Mouse (Mus musculus) midbrain, embryonic 16.5 days (tissue): ENCODE results near the gene Trpc3. TPM values are rescaled to one million over a fixed set of nuclear protein-coding genes. Genes with fewer than 3 reads are reported as not detected.
"Not testable (repeated sequence)": the region's sequence is repeated elsewhere in the genome, so short reads cannot be mapped to it uniquely, and the experiment has no call there.

ENCODE experiments used
- ATAC-seq: fragments of 200-750 bp; cut with Nextera tagmentation; 2 replicates; pipeline ENCODE4 v1.8.0; 2017; ENCODE audit warnings: moderate TSS enrichment
- H3K27ac ChIP-seq: fragments of 300-500 bp; sonication (generic); 2 replicates; pipeline ENCODE4 v1.5.1; 2014; ENCODE audit warnings: mild to moderate bottlenecking, low read length, mixed read lengths
- H3K27me3 ChIP-seq: fragments of 300-500 bp; sonication (generic); 2 replicates; pipeline ENCODE4 v1.6.1; 2014; ENCODE audit warnings: low read depth, low read length, mixed read lengths; ENCODE audit not compliant: control insufficient read depth, insufficient read depth
- H3K36me3 ChIP-seq: fragments of 300-500 bp; sonication (generic); 2 replicates; pipeline ENCODE4 v1.6.1; 2014; ENCODE audit warnings: mild to moderate bottlenecking, low read length, moderate library complexity, mixed read lengths; ENCODE audit not compliant: control insufficient read depth, insufficient read depth
- H3K4me1 ChIP-seq: fragments of 300-500 bp; sonication (generic); 2 replicates; pipeline ENCODE4 v1.6.1; 2014; ENCODE audit warnings: mild to moderate bottlenecking, low read length, mixed read lengths; ENCODE audit not compliant: control insufficient read depth, insufficient read depth
- H3K4me2 ChIP-seq: fragments of 300-500 bp; sonication (generic); 2 replicates; pipeline ENCODE4 v1.6.1; 2014; ENCODE audit warnings: mild to moderate bottlenecking, low read length, mixed read lengths
- H3K4me3 ChIP-seq: fragments of 300-500 bp; sonication (generic); 2 replicates; pipeline ENCODE4 v1.5.1; 2014; ENCODE audit warnings: low read depth, mild to moderate bottlenecking, low read length, moderate library complexity, mixed read lengths
- H3K9ac ChIP-seq: fragments of 300-500 bp; sonication (generic); 2 replicates; pipeline ENCODE4 v1.6.1; 2014; ENCODE audit warnings: low read depth, low read length, mixed read lengths
- H3K9me3 ChIP-seq: fragments of 300-500 bp; sonication (generic); replicated peaks from 2 replicates; pipeline ENCODE4 v1.6.1; 2014; ENCODE audit warnings: mild to moderate bottlenecking, low read length, mixed read lengths; ENCODE audit not compliant: control insufficient read depth, poor library complexity, severe bottlenecking
- WGBS: fragments of 180-500 bp; shearing (Covaris S2); extraction: QIAGEN DNeasy Blood & Tissue Kit; methylation state at CpG from one replicate; pipeline ENCODE4 v1.1.7; 2014; 5-methylcytosine and 5-hydroxymethylcytosine counted together
- polyA plus RNA-seq: library from polyadenylated mRNA; unstranded; fragments of >200 nt; fragmentation: Nextera tagmentation; extraction: Ambion mirVana; gene quantifications from 2 replicates; pipeline ENCODE4 v1.2.1, GENCODE M21; 2015

Trpc3 gene
- polyA plus RNA-seq, 1 experiment from 2014 or later = 8.7 TPM

DNA sequence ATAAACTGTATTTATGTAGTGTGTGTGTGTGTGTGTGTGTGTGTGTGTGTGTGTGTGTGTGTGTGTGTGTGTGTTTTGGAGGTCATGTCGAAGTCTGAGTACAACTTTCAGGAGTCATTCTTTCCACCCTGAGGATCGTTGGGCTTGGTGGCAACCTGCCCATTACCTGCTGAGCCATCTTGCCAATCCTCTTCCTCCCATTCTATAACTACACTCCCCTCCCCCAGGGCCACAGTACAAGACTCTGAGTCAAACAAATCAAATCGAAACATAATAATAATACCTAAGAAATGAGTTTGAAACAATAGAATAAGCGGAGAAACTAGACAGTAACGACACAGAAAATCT, 76.1 kb downstream of the Trpc3 start:
- peaks cover 7% of the 10 kb centered on the region for H3K4me1 ChIP-seq
- 71% methylated on average over 5 of the region's 5 CpGs for WGBS

GRCm38 (mm10) chr3:36613202-36613907, 76.6 kb downstream of the Trpc3 start, which contains the start of gene Bbs7:
Gene Bbs7, minus strand, starts transcription at chr3:36613477.
- 0 out of 2 replicates have a peak, but pooled peaks cover 4% of the 10 kb centered on the region for H3K36me3 ChIP-seq
- peak within 1 kb of the TSS; percentile 72 for H3K4me2 ChIP-seq
- 3% methylated on average over 37 of the region's 38 CpGs for WGBS
- H3K27me3 ChIP-seq = no peaks in the 10 kb centered on the region
- no peaks in the 10 kb centered on the region for H3K9me3 ChIP-seq
- ATAC-seq = peak; percentile 100
- peak within 1 kb of the TSS; percentile 67 for H3K4me3 ChIP-seq
- peak within 1 kb of the TSS; percentile 85 for H3K27ac ChIP-seq
- H3K9ac ChIP-seq = peak within 1 kb of the TSS; percentile 85
- H3K4me1 ChIP-seq = peaks cover 7% of the 10 kb centered on the region

More for the DNA sequence above, 76.1 kb downstream of the Trpc3 start:
- Histone ChIP-seq H3K9me3 (no peaks in the 10 kb centered on the region), H3K36me3 (0 out of 2 replicates have a peak, but pooled peaks cover 4% of the 10 kb centered on the region), H3K27me3 (no peaks in the 10 kb centered on the region), H3K4me3 (peak overlapping the region; percentile 67; the same call in 1 of the 2 replicates), H3K9ac (no peak overlapping the region; the same call in 1 of the 2 replicates), H3K27ac (peak overlapping the region; percentile 85), H3K4me2 (peak overlapping the region; percentile 72)
- no peak for ATAC-seq

GRCm38 (mm10) chr3:36612687-36613086, 77.3 kb downstream of the Trpc3 start:
- H3K9me3 ChIP-seq = no peaks in the 10 kb centered on the region
- H3K4me3 ChIP-seq = peak overlapping the region; percentile 67
- H3K4me1 ChIP-seq = peaks cover 7% of the 10 kb centered on the region
- peak overlapping the region; percentile 85 for H3K27ac ChIP-seq
- 1% methylated on average over 6 of the region's 6 CpGs for WGBS
- ATAC-seq = peak; percentile 65
- no peaks in the 10 kb centered on the region for H3K27me3 ChIP-seq
- H3K36me3 ChIP-seq = 0 out of 2 replicates have a peak, but pooled peaks cover 4% of the 10 kb centered on the region
- peak overlapping the region; percentile 72 for H3K4me2 ChIP-seq
- peak overlapping the region; percentile 85 for H3K9ac ChIP-seq

DNA sequence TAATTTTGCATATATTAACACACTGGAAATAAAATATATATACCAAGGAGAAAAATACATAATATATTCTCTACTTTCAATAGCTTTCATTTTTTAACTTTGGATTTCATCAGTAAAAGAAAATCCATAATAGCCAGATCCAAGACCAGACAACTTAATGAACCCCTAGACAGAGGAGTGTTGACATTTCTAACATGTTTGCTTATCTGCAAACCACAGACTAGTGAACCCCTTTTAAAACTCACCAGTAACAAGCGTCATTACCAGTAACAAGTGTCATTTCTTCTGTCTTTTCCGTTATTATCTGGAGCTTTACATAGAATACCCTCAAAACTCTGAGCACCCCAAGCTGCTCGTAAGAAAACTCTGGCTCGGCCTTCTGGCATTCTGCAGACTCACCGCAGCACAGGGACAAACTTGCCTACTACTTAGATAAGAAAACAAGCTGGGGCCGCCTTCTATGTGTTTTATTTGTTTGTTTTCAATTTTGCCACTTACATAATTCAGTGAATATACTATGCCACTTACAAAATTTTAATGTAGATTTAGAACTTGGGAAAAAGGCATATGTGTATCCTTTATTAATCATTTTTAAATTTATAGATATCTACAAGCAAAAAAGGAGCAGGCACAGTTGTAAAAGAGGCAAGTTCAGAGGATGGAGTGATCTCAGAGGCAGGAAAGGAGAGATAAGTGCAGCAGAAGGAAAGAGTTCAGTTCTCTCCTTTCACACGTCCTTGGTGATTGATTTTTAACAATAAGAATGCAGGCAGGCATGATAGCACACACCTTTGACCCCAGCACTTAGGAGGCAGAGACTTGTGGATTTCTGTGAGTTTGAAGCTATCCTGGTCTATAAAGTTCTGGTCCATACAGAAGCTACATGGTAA, 83.8 kb downstream of the Trpc3 start:
- no peaks in the 10 kb centered on the region for H3K9me3 ChIP-seq
- no peak overlapping the region for H3K4me3 ChIP-seq
- peaks cover 13% of the 10 kb centered on the region; the same call in 1 of the 2 replicates for H3K36me3 ChIP-seq
- H3K4me1 ChIP-seq = no peaks in the 10 kb centered on the region
- H3K4me2 ChIP-seq = no peak overlapping the region
- no peak overlapping the region for H3K9ac ChIP-seq
- WGBS = 86% methylated on average over 7 of the region's 7 CpGs
- ATAC-seq = no peak
- no peaks in the 10 kb centered on the region for H3K27me3 ChIP-seq
- no peak overlapping the region for H3K27ac ChIP-seq

DNA sequence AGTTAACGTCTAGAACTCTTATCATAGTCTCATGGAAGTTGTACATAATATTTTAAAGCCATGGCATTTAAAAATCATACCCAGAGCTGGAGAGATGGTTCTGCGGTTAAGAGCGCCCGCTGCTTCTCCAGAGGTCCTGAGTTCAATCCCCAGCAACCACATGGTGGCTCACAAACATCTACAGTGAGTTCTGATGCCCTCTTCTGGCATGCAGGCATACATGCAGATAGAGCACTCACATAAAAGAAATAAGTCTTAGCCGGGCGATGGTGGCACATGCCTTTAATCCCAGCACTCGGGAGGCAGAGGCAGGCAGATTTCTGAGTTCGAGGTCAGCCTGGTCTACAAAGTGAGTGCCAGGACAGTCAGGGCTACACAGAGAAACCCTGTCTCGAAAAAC, 90.2 kb downstream of the Trpc3 start:
- not testable (repeated sequence) for H3K27me3 ChIP-seq, ATAC-seq, H3K9ac ChIP-seq, H3K36me3 ChIP-seq, H3K4me3 ChIP-seq, H3K4me1 ChIP-seq, H3K27ac ChIP-seq, H3K9me3 ChIP-seq, H3K4me2 ChIP-seq
- WGBS = 94% methylated on average over 8 of the region's 9 CpGs

DNA sequence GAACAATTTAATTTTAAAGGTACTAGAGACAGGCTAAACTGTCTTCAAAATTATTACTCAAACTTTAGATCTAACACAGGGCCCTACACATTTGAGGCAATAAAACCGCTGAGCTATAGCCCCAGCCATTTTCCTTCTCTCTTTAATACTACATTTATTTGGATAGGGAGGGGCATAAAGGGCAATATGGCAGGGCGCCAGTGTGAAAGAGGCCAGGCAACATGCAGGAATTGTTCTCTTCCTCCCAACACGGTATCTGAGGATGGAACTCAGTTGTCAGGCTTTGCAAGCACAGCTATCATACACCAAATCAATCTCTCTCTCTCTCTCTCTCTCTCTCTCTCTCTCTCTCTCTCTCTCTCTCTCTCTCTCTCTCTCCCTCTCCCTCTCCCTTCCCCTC, 91.2 kb downstream of the Trpc3 start:
- 81% methylated on average over 3 of the region's 3 CpGs for WGBS
- Histone ChIP-seq H3K27me3 (no peaks in the 10 kb centered on the region), H3K4me1 (no peaks in the 10 kb centered on the region), H3K9ac (no peak overlapping the region), H3K4me2 (no peak overlapping the region), H3K27ac (no peak overlapping the region), H3K36me3 (peaks cover 13% of the 10 kb centered on the region), H3K9me3 (no peaks in the 10 kb centered on the region), H3K4me3 (no peak overlapping the region)
- no peak for ATAC-seq

- Histone ChIP-seq H3K9ac (peak within 1 kb of the TSS; percentile 75), H3K4me3 (peak within 1 kb of the TSS; percentile 74), H3K4me1 (peaks cover 8% of the 10 kb centered on the region), H3K27me3 (no peaks in the 10 kb centered on the region), H3K36me3 (peaks cover 3% of the 10 kb centered on the region), H3K9me3 (no peaks in the 10 kb centered on the region), H3K27ac (peak within 1 kb of the TSS; percentile 82), H3K4me2 (peak within 1 kb of the TSS; percentile 96)
- under 1% methylated on average over 50 of the region's 60 CpGs for WGBS
- ATAC-seq = peak; percentile 100
Measured at GRCm38 (mm10) chr3:36571827-36572378, 118.1 kb downstream of the Trpc3 start, which contains the start of gene Ccna2. Gene Ccna2, minus strand, starts transcription at chr3:36572150.

DNA sequence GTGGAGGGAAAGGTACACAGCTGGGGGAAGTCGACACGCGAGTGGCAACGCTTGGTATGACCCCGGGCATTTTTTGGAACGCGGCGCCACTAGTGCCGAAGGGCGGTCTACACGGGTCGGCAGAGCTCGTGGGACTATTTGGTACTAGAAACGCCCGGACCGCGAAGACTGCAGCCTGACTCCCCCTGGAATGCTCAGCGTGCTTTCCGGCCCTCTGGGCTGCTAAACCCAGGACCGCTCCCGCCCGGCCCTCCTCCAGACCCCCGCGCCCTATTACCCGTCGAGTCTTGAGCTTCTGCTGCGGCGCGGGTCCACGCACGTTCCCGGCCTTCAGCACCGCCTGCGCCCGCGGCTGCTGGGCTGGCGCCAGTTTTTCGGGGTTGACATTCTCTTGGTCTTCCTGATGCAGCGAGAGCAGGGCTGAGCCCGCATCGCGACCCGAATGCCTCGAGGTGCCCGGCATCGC, 118.6 kb downstream of the Trpc3 start:
- Histone ChIP-seq H3K36me3 (peaks cover 3% of the 10 kb centered on the region), H3K4me1 (peaks cover 8% of the 10 kb centered on the region), H3K9ac (peak overlapping the region; percentile 54), H3K9me3 (no peaks in the 10 kb centered on the region), H3K27me3 (no peaks in the 10 kb centered on the region), H3K4me3 (peak overlapping the region; percentile 74), H3K27ac (no peak overlapping the region), H3K4me2 (peak overlapping the region; percentile 96)
- ATAC-seq = peak; percentile 27; the same call in 1 of the 2 replicates
- 0% methylated on average over 46 of the region's 46 CpGs for WGBS
